ENCODE assay signal across 8 mouse cellular contexts in genomic region chr5:124724997-124725396, GRCm38 (mm10). TPM values are rescaled to one million over a fixed set of nuclear protein-coding genes. Genes with fewer than 3 reads are reported as not detected.
DNase-seq lines count a peak whose midpoint lies in the region; ATAC-seq and TF ChIP-seq lines count a peak whose summit lies in the region.

Gene Dnah10 (plus strand): TSS chr5:124725085.

- H3K36me3 ChIP-seq in embryonic facial prominence, embryonic 15.5 days, result peaks cover 36% of the 10 kb centered on the region
- H3K36me3 ChIP-seq in midbrain, postnatal 0 days (ENCODE audit: insufficient read depth, low read length), result peaks cover 28% of the 10 kb centered on the region
- peaks cover 39% of the 10 kb centered on the region for H3K36me3 ChIP-seq in heart, embryonic 10.5 days

- TF ChIP-seq CTCF in layer of hippocampus, adult 2 months (conservative IDR thresholded peaks at IDR 0.05), result no peak
- no peak for TF ChIP-seq CTCF in midbrain, postnatal 0 days (IDR thresholded peaks at IDR 0.05)

- H3K27me3 ChIP-seq in embryonic facial prominence, embryonic 15.5 days, result no peaks in the 10 kb centered on the region
- H3K27me3 ChIP-seq in midbrain, postnatal 0 days (ENCODE audit: insufficient read depth, low read length), result no peaks in the 10 kb centered on the region
- H3K27me3 ChIP-seq in heart, embryonic 10.5 days (ENCODE audit: insufficient read depth, poor library complexity, severe bottlenecking), result peaks cover 17% of the 10 kb centered on the region; the same call in 1 of the 2 replicates

- peak; percentile 34; the same call in 1 of the 2 replicates for ATAC-seq in embryonic facial prominence, embryonic 15.5 days (ENCODE audit: insufficient number of reproducible peaks, low FRiP score, low TSS enrichment, low read depth)
- peak; percentile 66 for ATAC-seq in midbrain, postnatal 0 days (ENCODE audit: low FRiP score)
- no peak for ATAC-seq in megakaryocyte-erythroid progenitor cell, adult 5-6 weeks (replicated peaks; ENCODE audit: low FRiP score, low TSS enrichment, poor library complexity, severe bottlenecking)

- H3K9me3 ChIP-seq in embryonic facial prominence, embryonic 15.5 days (replicated peaks), result no peaks in the 10 kb centered on the region
- H3K9me3 ChIP-seq in midbrain, postnatal 0 days (ENCODE audit: low read length), result no peaks in the 10 kb centered on the region
- H3K9me3 ChIP-seq in heart, embryonic 10.5 days, result no peaks in the 10 kb centered on the region

- H3K4me2 ChIP-seq in embryonic facial prominence, embryonic 15.5 days (replicated peaks), result no peak within 1 kb of the TSS
- peak within 1 kb of the TSS; percentile 32 for H3K4me2 ChIP-seq in midbrain, postnatal 0 days (ENCODE audit: low read depth, low read length, poor library complexity, severe bottlenecking)

- H3K4me1 ChIP-seq in embryonic facial prominence, embryonic 15.5 days, result peaks cover 8% of the 10 kb centered on the region
- H3K4me1 ChIP-seq in midbrain, postnatal 0 days (ENCODE audit: insufficient read depth, low read length), result no peaks in the 10 kb centered on the region
- peaks cover 12% of the 10 kb centered on the region; the same call in 1 of the 2 replicates for H3K4me1 ChIP-seq in heart, embryonic 10.5 days

- DNase-seq in lung, adult 18-20 months, result peak; percentile 11 to 30
- no peak for DNase-seq in lung, postnatal 4 days
- peak in 1 of 2 experiments; percentile 23 for DNase-seq in layer of hippocampus, adult 2 months (ENCODE audit: low spot score in 2 of 2)
- peak; percentile 47 for DNase-seq in midbrain, postnatal 0 days (ENCODE audit: low spot score)
- DNase-seq in urinary bladder, adult 2 months (ENCODE audit: low spot score), result no peak
- no peak for DNase-seq in heart, embryonic 10.5 days (ENCODE audit: low spot score)

- WGBS in embryonic facial prominence, embryonic 15.5 days, result 13% methylated on average over 29 of the region's 29 CpGs
- WGBS in midbrain, postnatal 0 days, result 10% methylated on average over 29 of the region's 29 CpGs
- 13% methylated on average over 29 of the region's 29 CpGs for WGBS in heart, embryonic 10.5 days

- no peak within 1 kb of the TSS for H3K9ac ChIP-seq in embryonic facial prominence, embryonic 15.5 days
- peak within 1 kb of the TSS; percentile 2; the same call in 1 of the 2 replicates for H3K9ac ChIP-seq in midbrain, postnatal 0 days (replicated peaks; ENCODE audit: low read length, poor library complexity, severe bottlenecking)

- H3K4me3 ChIP-seq in embryonic facial prominence, embryonic 15.5 days (replicated peaks), result no peak within 1 kb of the TSS
- H3K4me3 ChIP-seq in layer of hippocampus, adult 2 months, result peak within 1 kb of the TSS; percentile 40
- H3K4me3 ChIP-seq in midbrain, postnatal 0 days (ENCODE audit: low read depth, low read length), result peak within 1 kb of the TSS; percentile 18; the same call in 1 of the 2 replicates
- H3K4me3 ChIP-seq in heart, embryonic 10.5 days, result no peak within 1 kb of the TSS

- no peak within 1 kb of the TSS for H3K27ac ChIP-seq in embryonic facial prominence, embryonic 15.5 days (replicated peaks)
- no peak within 1 kb of the TSS for H3K27ac ChIP-seq in layer of hippocampus, adult 2 months
- no peak within 1 kb of the TSS for H3K27ac ChIP-seq in midbrain, postnatal 0 days (ENCODE audit: low read depth, low read length)
- H3K27ac ChIP-seq in heart, embryonic 10.5 days, result no peak within 1 kb of the TSS

RNA-seq across cellular contexts. Expression of gene Dnah10, which starts in this region (rescaled TPM):
- 0.50 and 0.94 TPM in 2 replicates for polyA plus RNA-seq in embryonic facial prominence, embryonic 15.5 days (2015; fragmentation: Nextera tagmentation; extraction: Ambion mirVana)
- under 1 TPM; 0.32 to 0.38 TPM for total RNA-seq in layer of hippocampus, adult 2 months (2021)
- 0.85 and 1.8 TPM in 2 replicates for total RNA-seq in midbrain, postnatal 0 days (2014; rRNA removed)
- 0.19 and 0.20 TPM in 2 replicates for polyA plus RNA-seq in midbrain, postnatal 0 days (2015; fragmentation: Nextera tagmentation; extraction: Ambion mirVana)
- 0.15 and 0.36 TPM in 2 replicates for polyA plus RNA-seq in urinary bladder, adult 2 months (2012; rRNA removed)
- total RNA-seq in megakaryocyte-erythroid progenitor cell, adult 5-6 weeks (2014; fragmentation: Nextera tagmentation), result not detected in 2 replicates
- total RNA-seq in megakaryocyte-erythroid progenitor cell, adult 5-6 weeks (2017), result not detected in 2 replicates
- polyA plus RNA-seq in heart, embryonic 10.5 days (2016; fragmentation: Nextera tagmentation; extraction: Ambion mirVana), result 0.04 and 0.09 TPM in 2 replicates

Comparison
In these comparisons a context has a peak if more than half of its experiments do, and no peak if none do; other contexts are left out.
1. DNase-seq: peak in lung, adult 18-20 months (2 of 2) and midbrain, postnatal 0 days (single experiment); none in lung, postnatal 4 days (0 of 2), urinary bladder, adult 2 months (single experiment) and heart, embryonic 10.5 days (single experiment).
2. Peak in ATAC-seq in embryonic facial prominence, embryonic 15.5 days; RNA of the gene not detected or under 1 TPM.
3. H3K4me3 ChIP-seq: peak in layer of hippocampus, adult 2 months (single experiment) and midbrain, postnatal 0 days (single experiment); none in embryonic facial prominence, embryonic 15.5 days (single experiment) and heart, embryonic 10.5 days (single experiment).